Mouse (Mus musculus) forebrain, embryonic 14.5 days (tissue): ENCODE data around the gene Pyy. TPM values are rescaled to one million over a fixed set of nuclear protein-coding genes. Genes with fewer than 3 reads are reported as not detected.

Experiments
- ATAC-seq: fragments of 200-750 bp; cut with Nextera tagmentation; 2 replicates; pipeline ENCODE4 v1.8.0; 2017; ENCODE audit warnings: mild to moderate bottlenecking, moderate library complexity
- DNase-seq: peaks from one replicate; pipeline ENCODE4 v3.0.0-alpha.2; 2015; ENCODE audit warnings: low spot score
- H3K27ac ChIP-seq: fragments of 300-500 bp; sonication (generic); 2 replicates; pipeline ENCODE4 v1.5.1; 2014; ENCODE audit warnings: low read depth, mild to moderate bottlenecking, control low read depth, low read length, moderate library complexity
- H3K27me3 ChIP-seq: fragments of 300-500 bp; sonication (generic); replicated peaks from 2 replicates; pipeline ENCODE4 v1.6.1; 2014; ENCODE audit warnings: low read length, control low read depth, mixed read lengths; ENCODE audit not compliant: control insufficient read depth, insufficient read depth
- H3K36me3 ChIP-seq: fragments of 300-500 bp; sonication (generic); 2 replicates; pipeline ENCODE4 v1.6.1; 2014; ENCODE audit warnings: low read length, control low read depth; ENCODE audit not compliant: control insufficient read depth, insufficient read depth
- H3K4me1 ChIP-seq: fragments of 300-500 bp; sonication (generic); 2 replicates; pipeline ENCODE4 v1.6.1; 2014; ENCODE audit warnings: antibody characterized with exemption, low read length, control low read depth; ENCODE audit not compliant: control insufficient read depth, insufficient read depth
- H3K4me2 ChIP-seq: fragments of 300-500 bp; sonication (generic); 2 replicates; pipeline ENCODE4 v1.6.1; 2014; ENCODE audit warnings: mild to moderate bottlenecking, control low read depth, low read length
- H3K4me3 ChIP-seq: fragments of 300-500 bp; sonication (generic); 2 replicates; pipeline ENCODE4 v1.5.1; 2014; ENCODE audit warnings: low read depth, low read length, control low read depth
- H3K9ac ChIP-seq: fragments of 300-500 bp; sonication (generic); 2 replicates; pipeline ENCODE4 v1.6.1; 2014; ENCODE audit warnings: mild to moderate bottlenecking, low read length, control low read depth, moderate library complexity
- H3K9me3 ChIP-seq: fragments of 300-500 bp; sonication (generic); replicated peaks from 2 replicates; pipeline ENCODE4 v1.6.1; 2016; ENCODE audit warnings: low read length, control low read depth, mixed read lengths; ENCODE audit not compliant: control insufficient read depth
- WGBS: fragments of 180-500 bp; shearing (Covaris S2); extraction: QIAGEN DNeasy Blood & Tissue Kit; methylation state at CpG from one replicate; pipeline ENCODE4 v1.1.7; 2014; 5-methylcytosine and 5-hydroxymethylcytosine counted together
- polyA plus RNA-seq: library from polyadenylated mRNA; unstranded; fragments of >200 nt; fragmentation: Nextera tagmentation; extraction: Ambion mirVana; gene quantifications from 2 replicates; pipeline ENCODE4 v1.2.1, GENCODE M21; 2014

The Pyy gene
- polyA plus RNA-seq, 1 experiment from 2014 or later = not detected

DNA sequence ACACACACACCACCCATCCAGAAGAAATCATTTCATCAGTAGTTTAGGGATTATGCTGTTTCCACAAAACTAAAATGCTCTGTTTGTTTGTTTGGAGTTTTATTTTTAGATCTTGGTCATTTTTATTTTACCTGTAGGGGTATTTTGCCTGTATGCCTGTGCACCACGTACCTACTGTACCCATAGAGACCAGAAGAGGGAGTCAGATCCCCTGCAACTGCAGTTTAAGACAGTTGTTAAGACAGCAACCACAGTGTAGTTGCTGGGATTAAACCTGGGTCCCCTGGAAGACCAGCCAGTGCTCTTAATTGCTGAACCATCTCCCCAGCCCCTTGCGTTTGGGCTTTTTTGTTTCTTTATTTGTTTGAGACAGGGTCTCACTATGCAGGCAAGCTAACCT is 38.7 kb downstream of the Pyy start:
- WGBS = 31% methylated on average over 2 of the region's 2 CpGs
- H3K27ac ChIP-seq = no peak overlapping the region
- no peaks in the 10 kb centered on the region for H3K27me3 ChIP-seq
- H3K9me3 ChIP-seq = no peaks in the 10 kb centered on the region
- ATAC-seq (no peak), DNase-seq (peak; percentile 37)
- no peak overlapping the region for H3K4me3 ChIP-seq
- H3K4me2 ChIP-seq = no peak overlapping the region
- no peaks in the 10 kb centered on the region for H3K4me1 ChIP-seq
- peaks cover 13% of the 10 kb centered on the region; the same call in 1 of the 2 replicates for H3K36me3 ChIP-seq
- H3K9ac ChIP-seq = no peak overlapping the region

DNA sequence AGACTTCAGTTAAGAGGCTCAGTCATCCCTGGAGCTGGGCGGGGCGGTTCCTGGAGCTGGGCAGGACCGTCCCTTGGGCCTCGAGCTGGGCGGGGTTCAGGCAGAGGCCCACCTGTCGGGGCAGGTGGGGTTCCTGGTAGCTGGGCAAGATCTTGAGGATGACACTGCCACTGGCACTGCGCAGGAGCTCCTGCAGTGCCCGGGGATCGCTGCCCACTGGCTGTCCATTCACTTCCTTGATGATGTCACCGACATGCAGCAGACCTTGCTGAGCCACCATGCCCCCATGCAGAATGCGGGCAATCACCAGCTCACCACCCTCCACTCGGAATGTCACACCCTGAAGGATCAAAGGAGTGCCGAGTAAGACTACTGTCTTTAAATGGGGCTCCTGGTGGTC is 44.6 kb downstream of the Pyy start:
- no peaks in the 10 kb centered on the region for H3K27me3 ChIP-seq
- WGBS = 84% methylated on average over 13 of the region's 13 CpGs
- peaks cover 56% of the 10 kb centered on the region for H3K36me3 ChIP-seq
- no peak overlapping the region for H3K9ac ChIP-seq
- no peak overlapping the region for H3K27ac ChIP-seq
- ATAC-seq = no peak
- H3K4me3 ChIP-seq = no peak overlapping the region
- peaks cover 5% of the 10 kb centered on the region; the same call in 1 of the 2 replicates for H3K4me1 ChIP-seq
- no peak for DNase-seq
- H3K9me3 ChIP-seq = no peaks in the 10 kb centered on the region
- no peak overlapping the region for H3K4me2 ChIP-seq

DNA sequence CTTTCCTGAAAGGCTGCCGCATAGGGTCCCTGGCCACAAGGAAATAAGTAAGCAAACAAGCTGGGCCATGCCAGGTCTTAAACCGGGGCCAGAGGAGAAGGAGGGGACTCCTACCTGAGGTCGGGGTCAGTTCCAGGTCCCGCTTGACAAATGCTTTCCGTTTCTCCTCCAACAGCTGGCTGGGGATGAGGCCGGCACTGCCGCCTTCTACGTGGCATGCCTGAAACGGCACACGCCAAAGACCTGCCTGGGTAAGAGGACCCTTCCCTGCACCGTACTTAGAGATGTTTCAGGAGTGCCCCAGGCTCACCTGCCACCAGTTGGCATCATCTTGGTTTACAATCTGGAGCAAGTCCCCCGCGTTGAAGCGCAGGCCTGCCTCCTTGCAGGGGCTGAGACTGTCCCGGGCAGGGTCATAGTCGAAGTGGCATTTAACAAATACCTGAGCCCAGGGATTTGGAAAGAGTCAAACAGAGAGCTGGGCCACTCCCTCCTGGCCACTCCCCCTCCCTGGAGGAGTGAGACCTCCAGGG is 45.6 kb downstream of the Pyy start:
- Histone ChIP-seq H3K9me3 (no peaks in the 10 kb centered on the region), H3K4me3 (no peak overlapping the region), H3K27me3 (no peaks in the 10 kb centered on the region), H3K27ac (no peak overlapping the region), H3K4me2 (peak overlapping the region; percentile 70), H3K9ac (no peak overlapping the region), H3K36me3 (peaks cover 56% of the 10 kb centered on the region), H3K4me1 (peaks cover 5% of the 10 kb centered on the region; the same call in 1 of the 2 replicates)
- WGBS = 31% methylated on average over 16 of the region's 16 CpGs
- ATAC-seq (no peak), DNase-seq (no peak)

DNA sequence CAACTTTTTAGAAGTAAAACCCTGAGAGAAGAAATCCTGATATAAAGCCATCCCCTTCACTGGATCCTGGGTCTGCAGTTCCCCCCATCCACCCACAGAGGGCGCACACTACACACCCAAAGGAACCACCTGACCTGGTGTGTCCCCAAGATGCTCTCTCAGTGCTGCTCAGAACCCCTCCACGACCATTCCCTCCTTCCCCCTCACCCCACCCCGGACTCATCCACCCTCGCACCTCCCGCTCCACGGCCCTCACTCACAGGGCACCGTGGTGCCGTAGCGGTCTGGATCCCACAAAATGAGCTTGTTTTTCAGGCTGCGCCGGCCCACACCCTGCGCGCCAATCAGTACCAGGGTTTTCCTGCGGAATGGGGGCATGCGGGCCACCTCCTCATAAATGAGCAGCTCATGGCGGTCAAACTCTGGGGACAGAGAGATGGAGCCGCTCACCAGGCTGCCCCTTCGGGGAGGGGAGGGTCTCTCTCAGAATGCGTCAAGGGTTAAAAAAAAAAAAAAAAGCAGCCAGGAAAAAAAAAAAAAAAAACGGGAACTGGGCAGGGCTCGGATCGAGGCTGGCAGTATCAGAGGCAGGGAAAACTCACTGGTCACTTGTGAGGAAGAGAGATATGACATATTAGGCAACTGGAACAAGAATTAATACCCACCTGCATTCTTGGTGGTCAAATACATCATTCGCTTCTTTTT is 46.2 kb downstream of the Pyy start:
- Histone ChIP-seq H3K4me2 (peak overlapping the region; percentile 70), H3K27ac (no peak overlapping the region), H3K9ac (peak overlapping the region; percentile 57), H3K4me1 (peaks cover 5% of the 10 kb centered on the region; the same call in 1 of the 2 replicates), H3K9me3 (no peaks in the 10 kb centered on the region), H3K27me3 (no peaks in the 10 kb centered on the region), H3K36me3 (peaks cover 56% of the 10 kb centered on the region), H3K4me3 (peak overlapping the region; percentile 30)
- ATAC-seq (peak; percentile 86), DNase-seq (peak; percentile 87)
- 3% methylated on average over 23 of the region's 23 CpGs for WGBS

Other genes starting within 250 kb of the Pyy start
- gene Meox1, start 213.5 kb downstream of the Pyy start, polyA plus RNA-seq = 0.34 and 0.49 TPM in 2 replicates
- not detected in 2 replicates for gene Sost, start 140.8 kb downstream of the Pyy start, polyA plus RNA-seq
- gene Cfap97d1, start 123.6 kb downstream of the Pyy start, polyA plus RNA-seq = not detected in 2 replicates
- gene Dusp3, start 120.8 kb downstream of the Pyy start, polyA plus RNA-seq = 10.4 and 12.2 TPM in 2 replicates
- gene Mpp3, start 79.4 kb downstream of the Pyy start, polyA plus RNA-seq = 34.2 and 39.6 TPM in 2 replicates
- 0.23 TPM in 1 of 2 replicates, not detected in the other for gene Cd300lg, start 66.3 kb downstream of the Pyy start, polyA plus RNA-seq
- 15.3 and 16.8 TPM in 2 replicates for gene Mpp2, start 19.3 kb downstream of the Pyy start, polyA plus RNA-seq
- not detected in 2 replicates for gene Ppy, start 6.5 kb downstream of the Pyy start, polyA plus RNA-seq
- 0.14 and 0.17 TPM in 2 replicates for gene Nags, start 37.7 kb upstream of the Pyy start, polyA plus RNA-seq
- gene Tmem101, start 48.6 kb upstream of the Pyy start, polyA plus RNA-seq = 32.5 and 33.6 TPM in 2 replicates
- 83.1 and 93.7 TPM in 2 replicates for gene Lsm12, start 77.5 kb upstream of the Pyy start, polyA plus RNA-seq
- gene G6pc3, start 81.8 kb upstream of the Pyy start, polyA plus RNA-seq = 24.6 and 24.8 TPM in 2 replicates
- 38.9 and 60.6 TPM in 2 replicates for gene Hdac5, start 122.3 kb upstream of the Pyy start, polyA plus RNA-seq
- gene BC030867, start 141.1 kb upstream of the Pyy start, polyA plus RNA-seq = 6.1 and 6.3 TPM in 2 replicates
- gene Asb16, start 160.9 kb upstream of the Pyy start, polyA plus RNA-seq = not detected in 2 replicates
- gene Tmub2, start 177.1 kb upstream of the Pyy start, polyA plus RNA-seq = 74.4 and 75.3 TPM in 2 replicates
- 25.2 and 28.7 TPM in 2 replicates for gene Atxn7l3, start 188.8 kb upstream of the Pyy start, polyA plus RNA-seq
- 74.5 and 91.0 TPM in 2 replicates for gene Ubtf, start 211.9 kb upstream of the Pyy start, polyA plus RNA-seq